Mouse (Mus musculus) monocyte, adult 5-6 weeks (primary cell): ENCODE measurements around the gene Enah. TPM values are rescaled to one million over a fixed set of nuclear protein-coding genes. Genes with fewer than 3 reads are reported as not detected.

ENCODE experiments used
- ATAC-seq: fragments of 153-309, 156-312 bp; replicated peaks from 2 replicates; pipeline ENCODE4 v1.8.0; 2017; ENCODE audit warnings: mild to moderate bottlenecking; ENCODE audit not compliant: low TSS enrichment, insufficient number of reproducible peaks, severe bottlenecking, poor library complexity, low FRiP score
- total RNA-seq: library from RNA; stranded (forward); fragments of 200-1000, 200-491, 200-594 nt; gene quantifications from 3 replicates; pipeline ENCODE4 v1.2.3, GENCODE M21; 2017

Enah gene
- total RNA-seq, 1 experiment from 2014 or later, result not detected

GRCm38 (mm10) chr1:181900846-181901245, 118.9 kb downstream of the Enah start:
- ATAC-seq, result no peak

- ATAC-seq, result no peak
Observed at GRCm38 (mm10) chr1:181898961-181899360, 120.8 kb downstream of the Enah start.

DNA sequence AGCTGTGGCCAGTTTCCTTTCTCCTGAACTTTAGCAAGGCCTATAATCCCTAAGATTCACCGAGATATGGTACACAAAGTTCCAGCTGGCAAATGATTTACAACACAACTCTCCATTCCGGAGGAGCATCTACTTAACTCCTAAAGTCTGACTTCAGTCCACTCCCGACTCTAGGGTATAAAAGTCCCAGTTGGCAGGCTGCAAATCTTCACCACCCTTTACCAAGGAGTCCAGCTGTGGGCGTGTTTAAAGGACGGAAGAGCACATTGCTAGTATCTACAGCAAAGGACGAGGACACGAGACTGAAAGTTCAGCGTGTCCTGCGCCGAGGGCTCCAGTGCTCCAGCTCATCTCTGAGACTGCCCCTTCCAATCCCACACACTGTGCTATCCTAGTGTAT, 122.8 kb downstream of the Enah start:
- ATAC-seq, result no peak

- ATAC-seq, result no peak
Observed at GRCm38 (mm10) chr1:181893721-181894120, 126.1 kb downstream of the Enah start.

- ATAC-seq, result no peak
Observed at GRCm38 (mm10) chr1:181889670-181890069, 130.1 kb downstream of the Enah start.

- peak; percentile 94 for ATAC-seq
Observed at GRCm38 (mm10) chr1:181888801-181889200, 131.0 kb downstream of the Enah start.

DNA sequence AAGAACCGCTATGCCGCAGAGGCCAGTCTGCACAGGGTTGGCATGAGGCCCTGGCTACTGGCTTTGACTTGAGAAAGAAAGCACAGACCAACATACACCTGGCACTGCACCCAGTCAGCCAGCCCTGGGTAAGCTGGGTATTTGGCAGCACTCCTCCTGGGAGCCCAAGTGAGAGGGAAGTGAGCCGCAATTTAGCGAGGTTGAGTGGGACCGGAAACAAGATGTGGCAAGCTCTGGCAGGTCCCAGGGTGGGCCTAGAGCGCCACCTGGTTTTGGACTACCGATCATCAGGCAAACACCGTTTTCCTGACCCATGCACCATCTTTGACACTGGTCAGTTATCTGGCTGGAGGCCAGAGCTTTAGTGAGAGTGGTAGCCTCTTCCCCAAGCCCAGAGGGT, 138.3 kb downstream of the Enah start:
- peak; percentile 81 for ATAC-seq

DNA sequence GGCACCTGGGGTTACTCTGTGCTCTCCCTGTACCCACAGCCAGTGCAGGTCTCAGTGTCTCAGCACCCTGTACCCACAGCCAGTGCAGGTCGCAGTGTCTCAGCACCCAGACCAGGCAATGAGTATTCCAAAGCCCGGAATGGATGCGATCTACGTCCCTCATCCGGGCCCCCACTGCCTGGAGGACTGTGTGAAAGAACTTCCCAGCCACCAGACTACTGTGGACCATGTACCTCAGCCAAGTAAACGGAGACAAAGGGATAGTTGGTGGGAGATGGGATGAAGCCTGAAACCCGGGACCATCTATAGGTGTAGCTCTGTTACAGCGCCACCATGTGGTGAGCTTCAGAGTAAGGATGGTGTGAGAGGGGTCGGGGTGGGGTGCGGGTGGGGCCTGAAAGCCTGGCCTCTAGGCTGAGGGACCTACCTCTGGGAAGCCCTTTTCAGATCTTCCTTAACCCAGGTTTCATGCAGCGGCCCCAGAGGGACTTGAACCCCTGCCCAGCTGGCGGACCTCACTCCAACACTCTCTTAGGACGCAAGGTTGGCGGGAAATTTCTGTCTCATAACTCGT, 139.0 kb downstream of the Enah start:
- ATAC-seq, result no peak

DNA sequence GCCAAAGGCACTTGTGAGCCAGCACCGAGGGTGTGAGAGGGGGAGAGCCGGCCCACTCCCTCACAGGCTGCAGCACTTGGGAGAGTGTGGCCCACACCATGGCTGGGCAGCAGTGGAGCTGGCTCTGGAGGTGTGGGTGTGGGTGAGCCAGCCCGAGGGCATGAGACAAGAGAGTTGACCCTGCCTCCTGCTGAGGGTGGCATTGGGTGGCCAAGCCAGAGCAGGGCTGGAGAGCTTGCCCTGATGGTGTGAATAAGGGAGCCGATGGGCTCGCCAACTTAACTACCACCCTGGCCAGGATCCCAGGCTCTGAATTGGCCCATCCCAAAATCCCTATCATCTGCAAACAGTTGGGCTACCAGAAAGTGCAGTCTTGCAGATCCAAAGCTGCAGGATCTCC, 141.4 kb downstream of the Enah start:
- no peak for ATAC-seq

GRCm38 (mm10) chr1:181877088-181877487, 142.7 kb downstream of the Enah start:
- peak; percentile 44; the same call in 1 of the 2 replicates for ATAC-seq

DNA sequence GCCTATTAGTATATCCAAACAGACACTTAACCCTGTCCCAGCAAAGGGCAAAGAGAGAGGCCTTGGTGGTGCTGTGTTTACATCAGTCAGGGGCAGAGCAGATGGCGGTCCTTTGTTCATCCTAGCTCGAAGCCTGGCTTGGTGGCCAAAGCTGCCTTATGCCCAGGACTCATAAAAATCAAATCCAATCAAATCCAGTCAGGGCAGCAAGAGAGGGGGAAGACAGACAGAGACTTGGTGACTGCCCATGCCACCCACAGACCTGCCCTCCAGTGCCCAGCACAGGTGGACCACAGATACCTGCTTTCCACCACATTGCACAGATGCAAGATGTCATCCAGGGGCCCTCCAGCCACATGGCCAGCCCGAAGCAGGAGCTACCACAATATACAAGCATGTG, 143.1 kb downstream of the Enah start:
- ATAC-seq, result no peak

DNA sequence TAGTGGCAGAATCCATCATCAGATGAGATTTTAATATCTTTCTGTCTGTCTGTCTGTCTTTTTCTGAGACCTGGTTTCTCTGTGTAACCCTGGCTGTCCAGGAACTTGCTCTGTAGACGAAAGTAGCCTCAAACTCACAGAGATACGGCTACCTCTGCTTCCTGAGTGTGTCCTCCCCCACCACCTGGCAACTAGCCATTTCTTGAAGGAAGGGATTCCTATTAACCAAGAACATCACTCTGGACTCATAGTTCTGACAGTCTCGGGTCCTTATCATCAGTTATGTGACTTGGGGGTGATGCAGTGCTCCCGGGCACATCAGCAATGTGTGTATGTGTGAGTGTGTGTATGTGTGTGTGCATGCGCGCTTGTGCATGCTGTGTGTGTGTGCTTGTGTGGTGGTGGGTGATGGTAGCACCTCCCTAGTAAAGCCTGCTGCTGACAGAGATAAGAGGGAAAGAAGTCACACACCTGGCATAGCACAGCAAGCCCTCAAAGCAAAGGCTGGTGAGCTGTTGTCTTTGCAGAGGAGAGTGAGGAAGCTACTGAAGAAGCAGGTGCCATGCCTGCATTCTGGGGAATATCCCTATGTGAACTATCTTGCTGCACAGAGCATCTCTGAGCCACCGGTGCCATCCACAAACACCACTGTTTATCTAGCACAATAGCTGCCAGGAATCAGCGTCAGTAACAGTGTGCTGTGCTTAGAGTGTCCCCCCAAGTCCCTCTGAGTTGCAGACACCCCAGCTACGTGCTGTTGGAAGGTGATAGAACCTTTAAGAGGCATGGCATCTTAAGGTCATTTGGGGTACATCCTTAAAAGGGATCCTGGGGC, 146.5 kb downstream of the Enah start:
- no peak for ATAC-seq

- no peak for ATAC-seq
Observed at GRCm38 (mm10) chr1:181872639-181873038, 147.2 kb downstream of the Enah start.

DNA sequence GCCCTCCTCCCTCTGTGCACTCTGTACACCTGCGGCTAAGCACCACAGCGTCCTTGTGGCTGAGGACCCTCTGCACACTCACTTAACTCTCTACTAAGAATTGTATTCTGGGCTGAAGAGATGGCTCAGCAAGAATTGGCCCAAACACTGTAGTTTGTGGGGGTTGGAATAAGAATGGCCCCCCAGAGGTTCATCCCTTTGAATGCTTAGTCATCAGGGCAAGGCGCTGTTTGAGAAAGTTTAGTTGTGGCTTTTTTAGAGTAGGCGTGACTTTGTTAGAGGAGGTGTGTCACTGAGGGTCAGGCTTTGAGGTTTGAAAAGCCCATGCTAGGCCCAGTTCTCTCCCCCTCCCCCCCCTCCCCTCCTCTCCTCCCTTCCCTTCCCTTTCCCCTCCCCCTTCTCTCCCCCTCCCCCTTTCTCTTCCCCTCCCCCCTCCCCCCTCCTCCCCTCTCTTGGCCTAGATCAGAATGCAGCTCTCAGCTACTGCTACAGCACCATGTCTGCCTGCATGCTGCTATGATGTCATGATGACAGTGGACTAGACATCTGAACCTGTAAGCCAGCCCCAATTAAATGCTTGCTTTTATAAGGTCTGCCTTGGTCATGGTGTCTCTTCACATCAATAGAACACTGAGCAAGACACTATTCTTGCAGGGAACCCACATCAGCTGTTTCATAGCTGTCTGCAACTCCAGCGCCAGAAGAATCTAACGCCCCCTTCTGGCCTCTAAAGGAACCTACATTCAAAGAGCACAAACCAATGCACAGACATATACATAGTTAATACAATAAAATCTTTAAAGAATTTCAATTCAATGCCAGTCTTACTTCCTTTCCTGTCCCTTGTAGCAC, 153.1 kb downstream of the Enah start:
- no peak for ATAC-seq

GRCm38 (mm10) chr1:181865863-181866216, 153.9 kb downstream of the Enah start:
- peak; percentile 69 for ATAC-seq

DNA sequence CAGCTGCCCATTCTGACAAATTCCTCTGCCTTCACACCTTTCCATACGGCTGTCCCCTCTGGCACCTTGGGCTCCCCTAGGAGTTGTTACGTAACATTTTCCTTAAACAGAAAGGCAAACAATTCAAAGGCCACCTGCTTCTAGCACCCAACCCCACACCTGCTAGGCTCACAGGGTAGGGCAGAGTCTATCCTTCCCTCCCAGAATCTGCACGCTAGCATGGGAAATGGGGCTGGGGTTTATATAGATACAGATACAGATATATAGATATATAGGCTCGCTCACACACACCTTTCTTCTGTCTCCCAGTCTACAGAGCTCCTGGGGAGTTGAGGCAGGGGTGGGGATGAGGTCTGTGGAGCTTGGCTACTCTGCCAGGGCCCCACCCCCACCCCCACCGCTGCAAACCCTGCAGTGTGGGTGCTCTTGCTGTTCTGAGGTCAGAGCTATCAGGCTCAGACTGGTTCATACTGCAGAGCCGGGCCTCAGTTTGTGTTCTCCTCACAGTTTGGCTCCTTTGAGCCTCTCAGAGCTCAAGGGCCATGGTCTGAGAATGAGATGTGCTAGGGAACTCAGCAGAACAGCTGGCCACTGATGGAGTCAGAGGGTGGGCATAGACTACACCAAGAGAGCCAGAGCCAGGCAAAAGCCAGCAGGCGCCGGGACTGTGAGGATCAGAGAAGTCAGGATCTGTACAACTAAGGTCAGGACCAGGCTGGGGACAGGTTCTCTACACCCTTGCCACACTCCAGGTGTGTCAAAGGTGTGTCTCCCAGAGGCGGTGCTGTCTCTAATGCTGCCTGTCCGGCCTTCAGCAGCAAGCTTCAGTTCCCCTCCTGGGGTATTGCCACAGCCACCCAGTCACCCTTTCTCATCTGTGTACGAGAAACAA, 154.6 kb downstream of the Enah start:
- ATAC-seq, result no peak

DNA sequence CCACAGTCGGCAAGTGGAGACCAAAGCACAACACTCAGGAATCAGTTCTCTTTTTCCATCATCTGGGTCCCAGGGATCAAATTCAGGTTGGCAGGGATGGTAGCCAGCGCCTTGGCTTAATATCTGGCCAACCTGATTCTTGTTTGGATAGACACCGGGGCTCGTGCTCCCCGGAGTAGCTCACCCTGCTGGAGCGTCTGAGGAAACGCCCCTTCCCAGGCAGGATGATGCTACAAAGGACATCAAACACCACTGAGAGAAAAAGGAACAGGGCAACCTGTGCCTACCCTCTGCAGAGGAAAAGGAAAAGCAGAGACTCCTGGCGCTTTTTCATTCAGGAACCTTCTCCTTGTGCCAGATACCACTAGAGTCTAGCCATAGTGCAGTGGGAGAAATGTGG, 156.4 kb downstream of the Enah start:
- no peak for ATAC-seq

GRCm38 (mm10) chr1:181862676-181863374, 157.0 kb downstream of the Enah start:
- no peak for ATAC-seq
